Mouse (Mus musculus): ENCODE measurements around the gene Lpar3. TPM values are rescaled to one million over a fixed set of nuclear protein-coding genes. Genes with fewer than 3 reads are reported as not detected.
A peak's percentile ranks its signal among the peaks of the same experiment; 100 is the strongest.

The Lpar3 gene
- polyA plus RNA-seq, 3 experiments from 2014 or later = 0.23 TPM; not detected in 2

DNA sequence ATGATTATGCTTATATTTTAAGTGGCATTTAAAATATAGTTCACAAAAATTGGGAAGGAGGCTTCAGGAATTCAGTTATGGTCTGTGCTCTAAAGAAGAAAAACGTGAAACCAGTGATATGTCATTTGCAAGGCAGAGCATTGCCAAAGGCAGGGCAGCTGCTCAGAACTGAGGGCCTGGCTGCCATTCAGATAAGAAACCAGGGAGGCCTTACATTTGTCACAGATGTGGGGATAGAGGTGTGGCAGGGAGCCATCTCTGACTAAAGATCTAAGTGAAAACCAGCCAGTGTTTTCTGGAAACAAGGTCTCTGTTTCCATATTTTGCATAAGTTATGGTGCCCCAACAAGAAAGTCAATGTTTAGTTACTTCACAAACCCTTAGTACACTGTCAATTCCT lies 41.8 kb downstream of the Lpar3 start:
- no peak for ATAC-seq

DNA sequence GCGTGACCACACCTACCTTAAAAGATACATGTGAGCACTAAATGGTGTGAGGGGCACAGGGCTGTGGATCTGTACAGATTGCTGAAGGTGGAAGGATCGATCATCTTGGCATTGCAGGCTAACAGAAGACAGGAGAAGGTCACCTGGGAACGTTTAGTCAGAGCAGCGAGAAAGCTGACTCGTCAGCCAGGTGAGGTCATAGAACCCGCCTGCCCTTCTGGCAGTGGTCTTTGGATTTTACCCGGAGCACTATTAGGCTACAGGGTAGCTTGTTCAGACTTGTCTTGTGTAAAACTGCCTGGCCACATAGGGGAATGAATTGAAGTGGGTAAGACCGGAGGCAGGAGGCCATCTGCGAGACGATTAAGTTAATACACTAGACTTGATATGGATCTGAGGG lies 43.4 kb downstream of the Lpar3 start:
- no peak for ATAC-seq

DNA sequence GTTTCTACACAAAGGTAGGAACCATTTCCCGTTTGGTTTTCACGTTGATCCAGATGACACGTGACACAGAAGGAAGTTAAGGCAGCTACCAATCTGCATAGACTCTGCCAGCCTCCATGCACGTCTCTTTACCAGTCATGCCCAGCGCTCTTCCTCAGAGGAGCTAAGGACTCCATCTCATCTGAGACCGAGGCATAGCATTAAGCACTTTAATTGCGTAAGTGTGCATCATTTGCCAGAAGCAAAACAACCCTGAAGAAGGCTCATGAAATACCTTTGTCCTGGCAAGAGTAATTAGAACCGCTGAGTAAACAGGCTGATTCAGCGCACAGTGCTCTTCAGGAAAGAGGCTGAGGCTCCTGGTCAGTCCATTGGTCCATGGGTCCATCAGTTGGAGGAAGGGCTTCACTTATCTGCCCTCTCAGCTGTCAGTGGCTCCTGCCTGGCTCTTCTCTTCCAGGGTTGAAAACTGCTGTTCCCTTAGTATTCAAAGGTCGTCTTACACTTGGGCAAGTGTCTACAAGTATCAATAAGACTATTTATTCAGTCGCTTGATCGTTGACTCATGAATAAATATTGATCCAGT lies 44.9 kb downstream of the Lpar3 start:
- no peak for ATAC-seq

DNA sequence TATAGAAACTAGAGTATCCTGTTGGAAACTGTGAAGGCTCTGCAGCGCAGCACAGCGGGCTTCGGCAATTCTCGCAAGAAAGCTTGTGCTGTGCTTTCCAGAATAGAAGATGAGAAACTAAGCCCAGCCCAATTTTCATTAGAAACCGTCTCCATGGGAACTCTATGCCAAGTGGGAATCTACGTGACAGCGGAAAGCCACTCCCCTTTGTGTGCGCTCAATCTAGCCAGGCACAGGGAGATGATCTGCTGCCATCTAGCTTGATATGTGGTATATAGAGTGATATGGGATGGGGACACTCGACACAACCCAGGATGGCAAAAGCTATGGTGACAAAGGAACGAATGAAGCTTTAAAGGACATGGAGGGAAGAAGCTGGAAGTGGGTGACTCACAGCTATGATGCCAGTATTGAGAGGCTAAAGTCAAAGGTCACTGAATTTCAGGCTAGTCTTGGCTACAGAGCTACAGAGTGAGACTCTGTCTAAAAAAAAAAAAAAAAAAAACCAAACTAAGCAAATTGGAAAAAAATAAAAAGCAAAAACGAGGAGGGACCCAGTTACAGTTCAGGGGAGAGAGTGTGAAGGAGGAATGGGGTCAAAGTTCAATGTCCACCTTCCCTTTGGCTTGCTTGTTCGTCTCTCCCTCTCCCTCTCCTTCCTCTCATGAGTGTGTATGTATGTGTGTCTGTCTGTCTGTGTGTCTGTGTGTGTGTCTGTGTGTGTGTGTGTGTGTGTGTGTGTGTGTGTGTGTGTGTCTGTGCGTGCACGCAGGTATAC lies 47.5 kb downstream of the Lpar3 start:
- ATAC-seq = no peak

DNA sequence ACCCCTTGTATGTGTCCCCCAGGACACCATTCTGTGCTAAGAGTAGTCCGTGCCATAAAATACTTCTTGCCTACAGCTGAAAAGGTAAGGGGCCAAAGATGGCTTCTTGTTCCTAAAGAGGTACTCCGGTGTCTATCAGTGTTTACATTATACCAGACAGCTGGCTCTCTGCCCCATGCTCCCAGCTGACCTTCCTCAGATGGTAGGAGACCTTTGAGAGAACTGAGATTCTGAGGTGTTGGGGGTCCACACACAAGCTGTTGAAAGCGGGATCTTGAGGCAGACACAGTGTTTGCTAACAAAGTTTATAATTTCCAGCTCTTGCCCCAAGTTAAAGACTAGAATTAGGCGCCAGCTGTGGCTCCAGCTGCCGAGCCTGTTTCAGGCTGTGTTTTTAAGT lies 53.7 kb downstream of the Lpar3 start:
- no peak for ATAC-seq

DNA sequence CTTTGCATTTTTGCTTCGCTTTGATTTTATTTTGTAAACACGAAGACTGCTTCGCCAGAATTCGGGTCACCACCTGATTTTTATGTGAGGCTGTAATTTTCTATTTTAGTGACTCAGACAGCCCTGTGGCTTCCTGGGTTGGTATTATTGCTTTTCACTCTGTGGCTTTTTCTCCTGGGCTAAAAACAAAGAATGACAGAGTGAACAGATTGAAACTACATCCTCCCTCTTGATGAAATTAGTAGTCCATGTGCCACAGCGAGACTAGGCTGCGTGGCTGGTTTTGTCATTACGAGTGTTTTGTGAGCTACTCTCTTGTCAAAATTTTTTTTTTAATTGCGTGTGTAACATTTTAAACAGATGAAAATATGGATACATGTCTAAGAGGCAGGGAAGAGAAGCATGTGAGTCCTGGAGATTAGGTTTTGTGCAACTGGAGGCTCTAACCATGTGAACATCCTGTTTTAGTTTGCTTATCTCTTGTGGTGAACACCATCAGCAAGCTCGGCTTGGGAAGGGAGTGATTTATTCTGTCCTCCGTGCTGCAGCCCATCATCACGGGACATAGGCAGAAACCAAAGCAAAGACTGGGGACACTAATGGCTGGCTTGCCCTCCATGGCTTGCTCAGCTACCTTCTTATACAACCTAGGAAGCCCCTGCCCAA lies 54.7 kb downstream of the Lpar3 start:
- ATAC-seq = peak; percentile 41

DNA sequence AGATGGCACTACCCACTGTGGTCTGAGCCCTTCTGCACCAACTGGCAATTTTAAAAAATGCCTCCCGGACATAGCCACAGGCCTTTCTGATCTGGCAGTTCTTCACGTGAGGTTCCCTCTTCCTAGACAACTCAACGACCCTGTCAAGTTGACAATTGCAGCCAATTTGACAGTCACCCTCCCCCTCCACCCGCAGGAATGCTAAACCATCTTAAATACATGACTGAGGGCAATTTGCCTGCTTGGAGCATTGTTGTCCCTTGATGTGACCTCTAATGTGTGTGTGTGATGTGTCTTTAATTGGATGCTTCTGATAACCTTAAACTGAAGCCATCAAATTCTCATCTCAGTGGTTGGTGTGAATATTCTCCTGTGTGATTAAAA lies 55.3 kb downstream of the Lpar3 start:
- ATAC-seq = no peak

DNA sequence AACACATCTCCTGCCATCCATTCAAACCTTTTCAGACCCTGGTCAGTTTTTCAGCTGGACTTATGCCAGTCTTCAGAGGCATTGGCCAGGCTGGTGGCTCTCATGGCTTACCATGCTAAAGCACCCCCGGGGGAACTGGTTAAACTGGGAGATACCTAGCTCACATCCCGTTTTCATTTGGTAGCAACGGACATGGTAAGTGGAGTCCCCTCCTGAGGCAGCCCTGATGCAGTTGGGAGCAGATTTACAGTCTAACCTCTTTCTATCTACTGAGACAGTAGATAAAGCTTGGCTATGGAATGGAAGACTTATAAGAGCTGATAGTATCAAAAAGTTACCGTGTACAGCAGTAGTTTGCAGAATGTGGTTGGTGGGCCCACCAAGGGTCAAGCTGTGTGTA lies 56.2 kb downstream of the Lpar3 start:
- no peak for ATAC-seq

DNA sequence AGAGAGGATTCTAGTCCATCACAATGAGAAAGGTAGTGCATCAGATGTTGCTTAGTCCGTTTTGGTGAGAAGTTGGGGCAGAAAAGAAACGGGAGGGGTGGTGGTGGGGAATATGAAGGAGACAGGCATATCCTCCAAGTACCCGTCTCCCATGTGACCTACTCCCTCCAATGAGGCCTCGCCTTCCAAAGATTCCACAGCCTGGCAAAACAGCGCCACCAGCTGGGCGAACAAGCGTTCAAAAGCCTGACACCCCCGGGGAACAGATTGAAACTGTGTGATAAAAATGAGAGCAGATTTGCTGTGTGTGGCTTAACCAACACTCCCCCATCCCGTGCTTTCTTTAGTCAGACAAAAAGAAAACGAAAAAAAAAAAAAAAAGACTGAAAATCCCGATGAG lies 56.7 kb downstream of the Lpar3 start:
- ATAC-seq = peak; percentile 61

DNA sequence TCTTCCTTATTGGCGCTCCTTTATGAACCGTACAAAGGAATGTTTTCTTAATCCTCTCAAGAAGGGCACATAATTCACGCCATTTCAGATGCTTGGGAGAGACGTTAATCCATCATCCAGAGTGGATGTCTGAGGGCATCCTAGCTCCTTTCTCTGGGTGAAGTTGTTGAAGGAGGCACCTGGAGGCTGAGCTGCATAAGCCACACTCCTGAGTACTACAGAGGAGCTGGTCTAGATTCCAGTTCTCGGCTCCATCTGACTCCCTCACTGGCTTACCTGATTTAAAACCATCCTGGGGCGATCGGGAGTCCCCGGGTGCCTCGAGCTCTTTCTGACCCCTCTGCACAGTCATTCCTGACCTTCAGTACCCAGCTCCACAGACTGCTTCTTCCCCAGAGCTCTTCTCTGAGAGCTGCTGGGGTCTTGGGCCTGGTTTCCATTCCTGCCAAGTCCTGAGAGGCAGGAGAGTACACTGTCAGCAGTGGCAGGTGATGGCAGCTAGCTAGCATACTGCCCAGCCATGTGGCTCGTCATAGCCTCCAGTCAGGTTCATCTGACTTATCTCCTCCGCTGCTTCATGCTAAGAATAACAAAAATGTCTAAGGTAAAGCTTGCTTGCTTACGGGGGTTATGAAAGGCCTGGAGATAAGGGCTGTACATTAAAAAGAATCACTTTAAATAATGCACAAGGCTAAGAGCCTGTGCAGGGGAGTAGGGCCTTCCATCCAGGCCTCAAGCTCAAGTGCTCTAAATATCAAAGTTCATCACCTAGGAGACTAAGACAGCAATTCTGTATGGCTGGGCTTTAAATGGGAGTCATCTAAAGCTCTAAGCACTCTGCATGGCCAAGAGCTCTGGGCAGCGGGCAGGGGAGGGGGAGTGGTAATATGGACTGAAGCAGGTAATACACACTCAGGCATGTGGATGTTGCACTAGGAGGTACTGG lies 57.7 kb downstream of the Lpar3 start:
- ATAC-seq = no peak

DNA sequence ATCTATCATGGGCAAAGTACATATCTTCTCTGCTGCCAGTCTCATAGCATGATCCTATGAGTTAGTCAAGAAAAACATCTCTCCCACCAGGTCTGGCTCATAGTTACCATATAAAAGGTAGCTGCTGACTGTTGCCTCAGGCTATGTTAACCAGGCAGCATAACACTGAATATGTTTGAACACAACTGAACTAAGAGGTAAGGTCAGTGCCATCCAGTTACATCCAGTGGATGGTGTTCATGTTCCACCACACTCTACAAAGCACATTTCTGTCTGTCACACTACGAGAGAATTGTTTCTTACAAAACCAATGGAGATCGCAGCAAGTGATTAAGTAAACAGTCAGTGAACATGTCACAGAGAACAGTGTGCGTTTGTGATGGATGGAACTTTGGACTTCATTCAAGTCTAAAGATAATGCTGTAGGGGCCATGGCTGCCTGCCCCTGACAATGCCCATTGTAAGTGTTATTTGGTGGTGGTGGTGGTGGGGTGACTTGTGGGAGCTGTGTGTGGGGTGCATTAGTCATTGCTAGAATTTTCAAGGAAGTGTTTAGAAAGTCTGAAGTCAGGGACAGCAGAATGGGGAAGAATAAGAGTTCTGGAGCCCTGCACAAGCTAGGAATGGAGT lies 63.1 kb downstream of the Lpar3 start:
- ATAC-seq = no peak

DNA sequence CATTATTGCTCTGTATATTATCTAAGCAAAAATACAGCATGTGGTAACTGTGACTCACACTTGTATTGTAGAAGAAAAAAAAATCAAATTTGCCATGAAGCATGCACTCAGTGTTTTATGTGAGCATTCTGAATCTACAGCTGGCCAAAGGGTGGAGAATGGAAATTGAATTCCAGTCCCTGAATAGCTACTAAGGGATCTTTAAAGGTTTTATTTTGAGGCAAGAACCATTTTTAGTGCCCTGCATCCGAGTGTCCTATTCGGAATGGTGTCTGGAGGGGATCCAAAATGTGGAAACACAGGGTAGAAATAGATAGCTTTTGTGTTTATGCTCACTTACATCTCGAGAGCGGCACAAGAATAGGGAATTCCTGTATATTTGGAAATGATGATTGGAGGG lies 65.4 kb downstream of the Lpar3 start:
- ATAC-seq = no peak

DNA sequence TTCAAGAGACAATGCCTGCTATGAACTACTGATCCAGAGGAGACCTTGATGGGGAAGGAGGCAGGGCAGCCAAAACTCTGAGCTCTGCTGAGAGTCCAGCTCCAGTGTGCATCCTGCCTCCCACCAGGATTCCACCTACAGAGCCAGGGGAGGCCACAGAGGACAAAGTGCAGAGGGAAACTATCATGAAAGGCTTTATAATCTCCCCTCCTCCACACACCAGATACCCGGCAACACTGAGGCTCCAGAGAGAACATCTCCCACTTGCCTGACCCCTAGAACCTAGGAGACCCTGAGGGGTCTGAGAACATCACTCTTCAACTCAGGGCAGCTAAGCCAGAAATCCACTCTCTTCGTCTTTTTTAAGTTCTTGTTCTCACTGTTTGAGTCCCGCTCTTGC lies 71.2 kb downstream of the Lpar3 start:
- ATAC-seq = no peak

DNA sequence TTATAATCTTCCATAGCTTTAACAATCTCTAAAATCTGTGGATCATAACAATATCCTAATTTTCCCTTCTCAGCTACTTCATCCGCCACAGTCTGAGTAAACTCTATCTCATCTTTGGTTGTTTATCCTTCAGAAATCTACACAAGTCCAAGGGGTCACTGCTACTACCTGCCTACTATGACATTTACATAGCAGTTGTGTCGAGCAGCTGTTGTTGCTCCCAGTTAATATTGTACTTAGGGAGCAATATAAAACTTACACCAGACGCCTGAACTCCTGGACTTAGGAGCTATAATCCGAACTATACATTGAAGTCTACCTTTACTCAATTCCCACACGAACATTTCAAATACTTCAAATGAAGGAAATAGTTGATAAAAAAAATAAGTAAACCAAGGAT lies 71.8 kb downstream of the Lpar3 start:
- ATAC-seq = no peak

DNA sequence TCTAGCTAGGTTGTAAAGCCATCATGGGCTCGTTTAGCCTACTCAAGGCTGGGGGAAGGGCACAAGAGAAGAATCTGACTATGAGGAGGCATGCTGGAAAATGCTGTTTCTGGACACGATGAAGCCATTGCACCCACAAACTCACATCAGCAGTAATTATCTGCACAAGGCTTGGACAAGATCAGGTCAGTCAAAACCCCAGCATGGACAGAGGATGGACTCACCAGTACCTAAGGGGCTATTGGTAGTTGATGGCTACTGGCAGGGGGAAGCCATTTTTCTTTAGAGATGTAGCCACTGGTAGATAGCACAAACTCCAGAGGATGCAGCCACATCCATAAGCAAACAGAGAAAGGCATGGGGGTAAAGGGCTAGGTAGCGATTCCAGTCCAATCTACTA lies 81.7 kb downstream of the Lpar3 start:
- ATAC-seq = no peak

DNA sequence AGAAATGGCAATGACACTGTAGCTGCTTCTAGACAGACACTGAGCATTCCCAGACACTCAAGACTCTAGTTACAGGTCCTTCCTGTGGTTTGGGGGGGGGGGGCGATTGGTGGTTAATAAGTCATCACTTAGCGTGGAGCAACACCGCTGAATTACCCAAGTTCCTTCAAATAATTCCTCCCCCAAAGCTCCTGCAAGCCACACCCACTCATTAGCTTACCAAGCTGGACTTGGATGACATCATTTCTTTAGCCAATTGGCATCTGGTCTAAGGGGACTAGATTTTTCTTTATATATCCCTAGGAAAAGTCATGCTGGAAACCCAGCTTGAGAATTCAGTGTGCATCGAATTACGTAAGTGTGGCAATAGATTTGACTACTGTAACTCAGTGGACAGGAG lies 82.4 kb downstream of the Lpar3 start:
- ATAC-seq = no peak

DNA sequence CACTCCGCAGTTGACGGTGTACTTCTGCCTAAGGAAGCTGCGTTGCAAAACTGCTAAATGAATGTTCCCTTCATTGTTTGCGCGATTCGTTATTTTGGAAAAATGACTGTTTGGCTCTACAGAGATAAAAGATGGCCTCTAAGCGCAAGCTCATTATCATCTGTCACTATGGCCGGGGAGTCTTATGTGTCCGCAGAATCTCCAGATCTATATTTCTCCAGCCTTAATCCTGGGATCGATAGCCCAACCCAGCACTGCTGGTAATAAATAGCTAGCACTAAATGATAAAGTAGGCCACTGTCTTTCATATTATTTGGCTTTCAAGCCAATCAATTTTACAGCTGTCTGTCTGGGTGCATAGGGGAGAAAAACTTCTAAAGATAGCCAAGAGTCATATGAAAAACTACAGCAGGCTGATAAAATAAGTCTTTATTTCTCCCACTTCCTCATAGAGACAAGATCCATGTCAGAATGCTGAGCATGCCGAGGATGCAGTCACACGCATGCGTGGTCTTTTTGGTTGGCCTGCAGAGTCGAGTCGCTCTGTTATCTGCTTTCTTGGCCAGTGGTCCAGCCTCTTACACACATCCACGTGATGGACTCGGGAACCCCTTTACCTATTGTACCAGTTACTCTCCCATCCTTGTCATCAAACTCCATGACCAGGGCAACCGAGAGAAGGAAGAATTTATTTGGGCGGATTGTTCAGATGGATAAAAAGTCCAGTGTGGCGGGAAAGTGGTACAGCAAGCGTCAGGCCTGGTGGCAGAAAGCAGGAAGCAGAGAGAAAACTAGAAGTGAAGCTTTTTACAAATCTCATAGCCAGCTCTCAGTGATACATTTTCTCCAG lies 84.0 kb downstream of the Lpar3 start:
- ATAC-seq = no peak

DNA sequence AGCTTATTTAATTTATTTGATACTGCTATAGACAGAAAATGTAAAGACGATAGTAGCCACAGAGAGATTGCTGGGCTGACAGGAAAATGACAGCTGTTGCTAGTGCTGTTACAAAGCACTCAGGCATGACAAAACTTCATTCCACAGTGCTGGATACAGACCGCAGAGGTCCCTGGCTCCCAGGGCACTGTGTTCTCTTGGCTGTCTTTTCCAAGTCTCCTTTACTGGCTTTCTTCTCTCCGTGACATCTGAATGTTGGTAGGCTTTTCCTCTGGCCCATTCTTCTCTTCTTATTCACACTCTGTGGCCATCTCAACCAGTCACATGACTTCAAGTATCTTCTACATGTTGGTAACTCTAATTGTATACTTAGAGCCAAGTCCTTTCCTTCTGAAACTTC lies 86.6 kb downstream of the Lpar3 start:
- no peak for ATAC-seq

DNA sequence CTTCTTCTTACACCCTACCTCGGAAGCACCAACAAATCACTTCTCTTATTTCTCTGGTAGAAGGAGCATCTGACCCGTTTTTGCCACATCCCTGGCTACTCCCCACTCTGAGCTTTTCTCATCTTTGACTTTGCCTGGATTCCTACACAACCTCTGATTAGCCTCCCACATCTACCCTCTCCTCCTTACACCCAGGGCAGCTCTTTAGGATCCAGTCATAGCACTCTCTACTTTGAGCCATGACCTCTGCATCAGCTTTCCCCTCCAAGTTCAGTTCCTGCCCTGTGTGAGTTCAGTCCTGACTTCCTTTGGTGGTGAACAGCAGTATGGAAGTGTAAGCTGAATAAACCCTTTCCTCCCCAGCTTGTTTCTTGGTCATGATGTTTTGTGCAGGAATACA lies 87.1 kb downstream of the Lpar3 start:
- no peak for ATAC-seq

DNA sequence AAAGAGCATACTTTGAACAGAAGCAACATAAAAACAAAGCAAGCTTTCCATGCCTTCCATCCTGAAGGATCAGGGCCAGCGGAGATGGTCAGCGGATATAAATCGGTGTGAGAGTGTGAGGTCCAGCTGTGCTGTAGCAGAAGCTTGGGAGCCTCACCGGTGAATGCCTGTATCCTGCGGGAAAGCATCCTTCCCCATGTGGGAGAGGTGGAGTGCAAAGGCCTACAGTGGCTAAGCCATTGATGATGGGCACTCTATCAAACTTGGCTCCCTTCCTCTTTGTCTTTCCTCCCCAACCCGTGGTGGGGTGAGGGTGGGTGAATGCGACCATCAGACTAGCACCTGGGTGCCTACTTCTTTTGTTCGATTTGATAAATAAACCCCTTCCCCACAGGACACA lies 88.8 kb downstream of the Lpar3 start:
- ATAC-seq = no peak

DNA sequence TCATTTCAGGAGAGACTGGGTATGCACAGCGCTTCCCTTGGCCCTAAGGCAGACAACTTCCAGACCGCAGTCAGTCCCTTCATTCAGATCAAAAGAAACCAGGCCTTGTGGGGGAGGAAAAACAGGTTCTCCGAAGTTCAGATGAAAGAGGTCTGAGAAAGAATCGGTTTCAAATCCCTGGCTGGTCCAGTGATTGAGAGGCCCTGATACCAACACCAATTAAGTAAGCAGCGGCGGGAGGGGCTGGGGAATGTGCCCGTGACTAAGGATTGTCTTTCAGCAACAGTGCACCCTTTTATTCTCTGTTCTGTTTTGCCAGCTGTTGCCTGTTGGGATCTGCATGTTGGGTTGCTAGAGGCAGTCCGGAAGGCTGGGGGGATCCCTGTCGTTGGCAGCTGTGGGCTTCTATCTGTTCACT lies 90.4 kb downstream of the Lpar3 start:
- no peak for ATAC-seq

DNA sequence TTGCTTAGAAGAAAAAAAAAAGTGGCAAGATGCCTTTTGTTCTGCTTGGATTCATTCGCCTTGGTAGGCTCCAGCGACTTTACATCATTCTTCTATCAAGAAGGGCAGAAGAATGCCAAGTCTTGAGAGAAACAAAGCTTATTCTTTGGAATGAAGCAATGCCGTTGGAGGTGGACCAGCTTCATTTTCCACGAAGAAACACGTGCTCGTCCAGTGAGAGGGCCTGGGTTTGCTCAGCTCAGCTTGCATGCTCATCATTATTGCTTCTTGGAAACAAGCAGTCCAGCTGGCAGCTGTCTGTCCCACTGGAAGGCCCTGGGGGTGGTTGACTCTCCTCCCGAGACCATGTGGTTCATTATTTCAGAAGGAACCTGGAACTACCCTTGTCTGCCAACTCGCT lies 94.7 kb downstream of the Lpar3 start:
- no peak for ATAC-seq

Data from inflammation-experienced regulatory T-cells, adult 6 months (primary cell).